Mouse (Mus musculus) stomach, postnatal 0 days (tissue): ENCODE data around the gene Slc6a6. TPM values are rescaled to one million over a fixed set of nuclear protein-coding genes. Genes with fewer than 3 reads are reported as not detected.

ENCODE experiments used
- ATAC-seq: fragments of 200-750 bp; cut with Nextera tagmentation; 2 replicates; pipeline ENCODE4 v1.8.0; 2017; ENCODE audit not compliant: low FRiP score, low TSS enrichment
- DNase-seq: peaks from one replicate; pipeline ENCODE4 v3.0.0-alpha.2; 2016; ENCODE audit warnings: low spot score
- H3K27ac ChIP-seq: fragments of 300-500 bp; sonication (generic); replicated peaks from 2 replicates; pipeline ENCODE4 v1.5.1; 2014; ENCODE audit warnings: mild to moderate bottlenecking, control low read depth
- H3K27me3 ChIP-seq: fragments of 300-500 bp; sonication (generic); 2 replicates; pipeline ENCODE4 v1.6.1; 2014; ENCODE audit warnings: low read length; ENCODE audit not compliant: control insufficient read depth, insufficient read depth
- H3K36me3 ChIP-seq: fragments of 300-500 bp; sonication (generic); 2 replicates; pipeline ENCODE4 v1.6.1; 2014; ENCODE audit warnings: low read length, mixed read lengths; ENCODE audit not compliant: control insufficient read depth, insufficient read depth
- H3K4me1 ChIP-seq: fragments of 300-500 bp; sonication (generic); replicated peaks from 2 replicates; pipeline ENCODE4 v1.6.1; 2014; ENCODE audit warnings: antibody characterized with exemption; ENCODE audit not compliant: control insufficient read depth, insufficient read depth
- H3K4me2 ChIP-seq: fragments of 300-500 bp; sonication (generic); replicated peaks from 2 replicates; pipeline ENCODE4 v1.6.1; 2014; ENCODE audit warnings: low read depth, mild to moderate bottlenecking, control low read depth, moderate library complexity
- H3K4me3 ChIP-seq: fragments of 300-500 bp; sonication (generic); 2 replicates; pipeline ENCODE4 v1.5.1; 2014; ENCODE audit warnings: low read depth, low read length, control low read depth
- H3K9ac ChIP-seq: fragments of 300-500 bp; sonication (generic); 2 replicates; pipeline ENCODE4 v1.6.1; 2014; ENCODE audit warnings: mild to moderate bottlenecking, low read length, control low read depth, mixed read lengths
- H3K9me3 ChIP-seq: fragments of 300-500 bp; sonication (generic); 2 replicates; pipeline ENCODE4 v1.6.1; 2016; ENCODE audit warnings: low read length; ENCODE audit not compliant: control insufficient read depth
- CTCF ChIP-seq: IDR thresholded peaks from 2 replicates; pipeline ENCODE4 v1.5.1; 2016; ENCODE audit warnings: antibody characterized with exemption, low read depth, mild to moderate bottlenecking, moderate library complexity
- EP300 ChIP-seq: optimal IDR thresholded peaks from 2 replicates; pipeline ENCODE3; 2016; ENCODE audit warnings: antibody characterized with exemption
- WGBS: fragments of 180-500 bp; shearing (Covaris S2); extraction: QIAGEN DNeasy Blood & Tissue Kit; methylation state at CpG from one replicate; pipeline ENCODE4 v1.1.7; 2014; 5-methylcytosine and 5-hydroxymethylcytosine counted together
- polyA plus RNA-seq: library from polyadenylated mRNA; unstranded; fragments of >200 nt; fragmentation: Nextera tagmentation; extraction: Ambion mirVana; gene quantifications from 2 replicates; pipeline ENCODE4 v1.2.1, GENCODE M21; 2015

The Slc6a6 gene
- polyA plus RNA-seq, 1 experiment from 2014 or later = 66.5 TPM

DNA sequence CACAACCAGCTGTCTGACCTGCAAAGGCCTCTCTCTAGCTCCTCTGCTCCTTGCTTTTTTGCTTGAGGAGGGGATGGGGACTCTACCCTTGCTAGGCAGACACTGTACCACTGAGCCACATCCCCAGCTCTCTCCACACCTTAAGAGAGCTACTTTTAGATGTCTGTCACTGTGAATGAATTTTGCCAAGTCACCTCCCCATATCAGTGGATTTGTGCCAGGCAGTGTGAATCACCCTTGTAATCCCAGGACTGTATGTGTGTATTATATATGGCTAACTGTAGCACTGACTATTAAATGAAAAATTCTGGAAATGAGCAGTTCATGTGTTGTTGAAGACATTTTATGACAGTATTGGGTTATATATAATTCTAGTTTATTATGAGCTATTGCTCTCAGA is 5.4 kb downstream of the Slc6a6 start:
- Histone ChIP-seq H3K9me3 (no peaks in the 10 kb centered on the region), H3K36me3 (no peaks in the 10 kb centered on the region), H3K4me2 (no peak overlapping the region), H3K27ac (peak overlapping the region; percentile 56), H3K4me3 (no peak overlapping the region), H3K4me1 (peaks cover 12% of the 10 kb centered on the region), H3K27me3 (no peaks in the 10 kb centered on the region), H3K9ac (no peak overlapping the region)
- ATAC-seq = 0 out of 2 replicates have a peak, but pooled peaks have one; percentile 24
- no peak for DNase-seq
- no peak for TF ChIP-seq CTCF
- TF ChIP-seq EP300 = no peak

DNA sequence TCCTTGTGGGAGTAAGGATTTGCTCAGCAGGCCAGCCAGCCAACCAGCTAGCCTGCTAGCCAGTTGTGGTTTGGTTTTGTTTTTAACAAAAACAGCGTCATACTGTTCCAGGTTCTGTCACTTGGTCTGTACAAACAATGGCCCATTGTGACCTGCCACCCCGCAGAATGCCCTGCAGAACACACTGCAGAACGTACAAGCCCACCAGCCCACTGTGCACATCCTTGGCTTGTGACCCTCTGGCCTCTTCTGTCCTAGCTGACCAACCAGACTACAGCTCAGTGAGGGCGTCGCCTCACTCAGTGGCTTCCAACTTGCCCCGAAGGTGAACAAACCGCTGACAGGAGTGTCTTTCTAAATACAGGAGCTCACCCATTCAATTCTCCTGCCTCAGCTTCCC is 6.4 kb downstream of the Slc6a6 start:
- WGBS = 59% methylated on average over 7 of the region's 7 CpGs

DNA sequence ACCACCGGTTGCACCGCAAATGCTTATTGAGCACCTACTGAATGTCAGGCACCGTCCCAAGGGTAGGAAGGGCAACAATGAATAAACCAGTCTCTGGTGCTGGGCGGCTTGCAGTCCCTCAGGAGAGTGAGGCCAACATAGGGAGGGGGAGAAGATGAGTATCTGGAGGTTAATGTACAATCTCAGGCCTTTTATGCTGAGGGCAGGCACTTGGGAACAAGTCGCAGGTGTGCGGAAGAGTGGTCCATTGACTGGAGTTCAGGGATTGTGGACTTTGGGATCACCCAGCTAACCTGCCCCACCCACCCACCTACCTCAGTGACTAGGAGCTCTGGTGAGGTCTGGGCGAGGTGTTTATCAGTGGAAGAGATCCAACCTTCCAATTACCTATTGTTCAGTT is 6.8 kb downstream of the Slc6a6 start:
- ATAC-seq = 0 out of 2 replicates have a peak, but pooled peaks have one; percentile 21

More for the DNA sequence above, 6.4 kb downstream of the Slc6a6 start:
- H3K36me3 ChIP-seq = no peaks in the 10 kb centered on the region
- peaks cover 12% of the 10 kb centered on the region for H3K4me1 ChIP-seq
- DNase-seq (no peak), ATAC-seq (no peak)
- H3K9me3 ChIP-seq = no peaks in the 10 kb centered on the region
- TF ChIP-seq EP300 = no peak
- no peak for TF ChIP-seq CTCF
- H3K4me2 ChIP-seq = no peak overlapping the region
- no peaks in the 10 kb centered on the region for H3K27me3 ChIP-seq
- no peak overlapping the region for H3K4me3 ChIP-seq
- H3K9ac ChIP-seq = no peak overlapping the region
- H3K27ac ChIP-seq = no peak overlapping the region; the same call in 1 of the 2 replicates

DNA sequence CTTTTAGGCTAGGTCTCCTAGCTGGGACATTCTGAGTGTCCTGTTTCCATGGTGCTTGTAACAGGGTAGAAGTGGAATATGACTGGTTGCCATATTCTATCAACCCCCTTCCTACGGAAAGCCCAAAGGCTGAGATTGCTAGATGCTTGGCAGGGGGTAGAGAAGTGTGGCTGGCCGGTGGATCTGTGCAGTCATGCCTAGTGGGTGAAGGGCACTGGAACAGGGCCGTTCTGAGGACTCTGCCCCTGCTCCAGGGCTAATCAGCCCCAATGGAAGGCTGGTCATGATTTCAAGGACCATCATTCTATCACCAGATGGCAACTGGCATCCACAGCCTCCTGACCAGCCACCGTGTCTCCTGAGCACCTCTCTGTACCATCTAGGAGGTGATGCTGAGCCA is 7.7 kb downstream of the Slc6a6 start:
- Histone ChIP-seq H3K36me3 (no peaks in the 10 kb centered on the region), H3K27ac (no peak overlapping the region), H3K27me3 (no peaks in the 10 kb centered on the region), H3K4me1 (peaks cover 4% of the 10 kb centered on the region), H3K9me3 (no peaks in the 10 kb centered on the region), H3K4me3 (no peak overlapping the region), H3K9ac (no peak overlapping the region), H3K4me2 (no peak overlapping the region)
- no peak for DNase-seq
- no peak for TF ChIP-seq EP300
- no peak for TF ChIP-seq CTCF
- WGBS = 95% methylated on average over 4 of the region's 4 CpGs
- ATAC-seq = no peak

More for the DNA sequence above, 6.8 kb downstream of the Slc6a6 start:
- H3K4me1 ChIP-seq = peaks cover 10% of the 10 kb centered on the region
- H3K27ac ChIP-seq = no peak overlapping the region
- TF ChIP-seq CTCF (no peak), EP300 (no peak)
- no peaks in the 10 kb centered on the region for H3K27me3 ChIP-seq
- no peak overlapping the region for H3K4me2 ChIP-seq
- no peaks in the 10 kb centered on the region for H3K36me3 ChIP-seq
- no peaks in the 10 kb centered on the region for H3K9me3 ChIP-seq
- 60% methylated on average over 7 of the region's 7 CpGs for WGBS
- DNase-seq = peak; percentile 49
- no peak overlapping the region for H3K4me3 ChIP-seq
- H3K9ac ChIP-seq = no peak overlapping the region

- H3K4me1 ChIP-seq = peaks cover 4% of the 10 kb centered on the region; the same call in 1 of the 2 replicates
- DNase-seq (no peak), ATAC-seq (no peak)
- no peaks in the 10 kb centered on the region for H3K27me3 ChIP-seq
- TF ChIP-seq EP300 (no peak), CTCF (no peak)
- no peak overlapping the region for H3K4me2 ChIP-seq
- no peak overlapping the region for H3K9ac ChIP-seq
- no peaks in the 10 kb centered on the region for H3K36me3 ChIP-seq
- no peaks in the 10 kb centered on the region for H3K9me3 ChIP-seq
- no peak overlapping the region for H3K4me3 ChIP-seq
- WGBS = 68% methylated on average over 17 of the region's 17 CpGs
- H3K27ac ChIP-seq = no peak overlapping the region
Observed at GRCm38 (mm10) chr6:91693301-91693886, 9.5 kb downstream of the Slc6a6 start.

GRCm38 (mm10) chr6:91694610-91695009 is 10.8 kb downstream of the Slc6a6 start:
- no peak overlapping the region for H3K27ac ChIP-seq
- H3K4me3 ChIP-seq = no peak overlapping the region
- no peak overlapping the region for H3K9ac ChIP-seq
- 78% methylated on average over 7 of the region's 7 CpGs for WGBS
- H3K9me3 ChIP-seq = no peaks in the 10 kb centered on the region
- DNase-seq (no peak), ATAC-seq (no peak)
- H3K4me1 ChIP-seq = peaks cover 4% of the 10 kb centered on the region; the same call in 1 of the 2 replicates
- H3K4me2 ChIP-seq = no peak overlapping the region
- no peaks in the 10 kb centered on the region for H3K27me3 ChIP-seq
- TF ChIP-seq CTCF = no peak
- TF ChIP-seq EP300 = no peak
- H3K36me3 ChIP-seq = peaks cover 3% of the 10 kb centered on the region; the same call in 1 of the 2 replicates
